In the genomic region with DNA sequence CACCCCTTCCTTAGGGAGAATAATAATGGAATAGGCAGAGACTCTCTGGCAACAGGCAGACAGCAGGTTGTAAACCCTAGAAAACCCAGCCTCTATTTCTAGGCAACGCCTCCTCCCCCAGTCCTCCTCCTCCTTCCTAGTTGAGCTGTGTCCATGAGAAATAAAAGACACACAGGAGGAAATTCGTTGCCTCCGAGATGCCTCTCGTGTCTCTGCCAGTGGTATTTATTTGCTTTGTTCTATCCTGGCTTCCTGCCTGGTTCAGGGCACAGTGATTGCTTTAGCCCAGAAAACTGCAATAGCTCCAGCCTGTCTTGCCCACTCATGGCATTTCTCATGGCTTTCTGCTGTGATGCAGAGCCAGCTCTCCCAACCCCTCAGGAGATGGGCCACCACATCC, we compare ENCODE assay signal across 10 mouse cellular contexts. TPM values are rescaled to one million over a fixed set of nuclear protein-coding genes. Genes with fewer than 3 reads are reported as not detected.
A peak's percentile ranks its signal among the peaks of the same experiment; 100 is the strongest.
DNase-seq lines count a peak whose midpoint lies in the region; ATAC-seq and TF ChIP-seq lines count a peak whose summit lies in the region.
"Had no signal": no experiment of that assay in that cellular context is flagged by ENCODE, and none has a peak within 500 bp of the region (broad histone marks: within the 10 kb centered on the region; RNA-seq: fewer than 3 reads in every experiment).

No protein-coding gene starts in this region.

- intact Hi-C loops in left cerebral cortex, postnatal 25 days (cut with DNase I), result loop anchor here (5.0 kb wide), 1 partner anchor 45 kb away; a partner anchor contains a TSS

- no peaks in the 10 kb centered on the region for H3K79me2 ChIP-seq in liver, adult 2 months (ENCODE audit: control insufficient read depth, insufficient read depth, low read length)

- 27% methylated on average over 4 of the region's 4 CpGs for WGBS in liver, adult 2 months
- WGBS in liver, embryonic 12.5 days (ENCODE audit: insufficient replicate concordance), result 43% methylated on average over 4 of the region's 4 CpGs

- H3K27me3 ChIP-seq in liver, adult 2 months (ENCODE audit: control insufficient read depth, insufficient read depth, low read length), result no peaks in the 10 kb centered on the region
- H3K27me3 ChIP-seq in liver, embryonic 12.5 days (replicated peaks), result no peaks in the 10 kb centered on the region
- H3K27me3 ChIP-seq: lung, embryonic 15.5 days; stomach, embryonic 15.5 days had no signal

- no peaks in the 10 kb centered on the region for H3K9me3 ChIP-seq in liver, embryonic 12.5 days (replicated peaks)
- H3K9me3 ChIP-seq: lung, embryonic 15.5 days; stomach, embryonic 15.5 days had no signal

- peak; percentile 56 for DNase-seq in liver, adult 2 months (ENCODE audit: extremely low read depth, low read depth, low spot score)
- DNase-seq in cerebellum, adult 18-20 months, result peak; percentile 59 to 67
- peak; percentile 27 to 43 for DNase-seq in frontal cortex, postnatal 10 days (ENCODE audit: low spot score in 2 of 2)
- peak; percentile 53 to 90 for DNase-seq in left cerebral cortex, postnatal 25 days (ENCODE audit: low spot score in 2 of 2)
- no peak for DNase-seq in spleen, postnatal 14 days (ENCODE audit: low spot score in 2 of 2)
- no peak for DNase-seq in thymus, postnatal 10 days (ENCODE audit: low spot score in 2 of 2)
- DNase-seq in thymus, adult 18-20 months, result no peak

- no peak for TF ChIP-seq POLR2A in liver, adult 2 months (IDR thresholded peaks at IDR 0.05; ENCODE audit: extremely low read depth, insufficient read depth, low read length)

- H3K9ac ChIP-seq in liver, adult 2 months (ENCODE audit: low read depth, low read length), result no peak overlapping the region
- no peak overlapping the region for H3K9ac ChIP-seq in liver, embryonic 12.5 days
- H3K9ac ChIP-seq: lung, embryonic 15.5 days; stomach, embryonic 15.5 days had no signal

- ATAC-seq in liver, embryonic 12.5 days, result no peak

- no peaks in the 10 kb centered on the region for H3K4me1 ChIP-seq in liver, adult 2 months (ENCODE audit: control insufficient read depth, insufficient read depth, low read length)
- no peaks in the 10 kb centered on the region for H3K4me1 ChIP-seq in liver, embryonic 12.5 days
- H3K4me1 ChIP-seq: lung, embryonic 15.5 days; stomach, embryonic 15.5 days had no signal

- H3K36me3 ChIP-seq in liver, adult 2 months (ENCODE audit: control insufficient read depth, insufficient read depth, low read length), result no peaks in the 10 kb centered on the region
- H3K36me3 ChIP-seq in liver, embryonic 12.5 days, result no peaks in the 10 kb centered on the region
- H3K36me3 ChIP-seq: lung, embryonic 15.5 days; stomach, embryonic 15.5 days had no signal

- H3K4me2 ChIP-seq in liver, embryonic 12.5 days, result no peak overlapping the region
- H3K4me2 ChIP-seq: lung, embryonic 15.5 days; stomach, embryonic 15.5 days had no signal

- TF ChIP-seq CTCF in liver, adult 2 months (IDR thresholded peaks at IDR 0.05; ENCODE audit: low read depth, low read length), result no peak

- H3K4me3 ChIP-seq in liver, adult 2 months (ENCODE audit: insufficient read depth, low read depth, low read length), result no peak overlapping the region
- no peak overlapping the region for H3K4me3 ChIP-seq in liver, embryonic 12.5 days
- H3K4me3 ChIP-seq: lung, embryonic 15.5 days; stomach, embryonic 15.5 days had no signal

- H3K27ac ChIP-seq in liver, adult 2 months (replicated peaks; ENCODE audit: insufficient read depth, low read depth, low read length), result no peak overlapping the region
- no peak overlapping the region for H3K27ac ChIP-seq in liver, embryonic 12.5 days
- H3K27ac ChIP-seq: lung, embryonic 15.5 days; stomach, embryonic 15.5 days had no signal

RNA-seq across cellular contexts. Expression of a gene that starts 43.8 kb away (rescaled TPM):
- total RNA-seq in liver, adult 2 months (2014; rRNA removed), result 0.83 and 1.4 TPM in 2 replicates
- 0.15 and 0.16 TPM in 2 replicates for polyA plus RNA-seq in liver, adult 2 months (2012; rRNA removed)
- 1.4 and 2.6 TPM in 2 replicates for polyA plus RNA-seq in liver, embryonic 12.5 days (2016; fragmentation: Nextera tagmentation; extraction: Ambion mirVana)
- 10 to 100 TPM; 35.0 to 40.1 TPM for total RNA-seq in left cerebral cortex, postnatal 25 days (2021)

Comparison
In these comparisons a context has a peak if more than half of its experiments do, and no peak if none do; other contexts are left out.
1. DNase-seq: peak in liver, adult 2 months (single experiment), cerebellum, adult 18-20 months (2 of 2), frontal cortex, postnatal 10 days (2 of 2) and left cerebral cortex, postnatal 25 days (2 of 2); none in spleen, postnatal 14 days (0 of 2), thymus, postnatal 10 days (0 of 2) and thymus, adult 18-20 months (0 of 2).
2. RNA of a gene that starts 43.8 kb away (total RNA-seq): 35.0 to 40.1 TPM in left cerebral cortex, postnatal 25 days; 0.83 to 1.4 TPM in liver, adult 2 months; every median in the first group is over 10 times any median in the second.